Mouse (Mus musculus) fibroblast of lung, adult 2 months (primary cell): ENCODE data around the gene Cplx3.

Experiments used
- DNase-seq: peaks from one replicate; pipeline ENCODE4 v3.0.0-alpha.2; 2011; ENCODE audit warnings: low read depth

The Cplx3 gene

DNA sequence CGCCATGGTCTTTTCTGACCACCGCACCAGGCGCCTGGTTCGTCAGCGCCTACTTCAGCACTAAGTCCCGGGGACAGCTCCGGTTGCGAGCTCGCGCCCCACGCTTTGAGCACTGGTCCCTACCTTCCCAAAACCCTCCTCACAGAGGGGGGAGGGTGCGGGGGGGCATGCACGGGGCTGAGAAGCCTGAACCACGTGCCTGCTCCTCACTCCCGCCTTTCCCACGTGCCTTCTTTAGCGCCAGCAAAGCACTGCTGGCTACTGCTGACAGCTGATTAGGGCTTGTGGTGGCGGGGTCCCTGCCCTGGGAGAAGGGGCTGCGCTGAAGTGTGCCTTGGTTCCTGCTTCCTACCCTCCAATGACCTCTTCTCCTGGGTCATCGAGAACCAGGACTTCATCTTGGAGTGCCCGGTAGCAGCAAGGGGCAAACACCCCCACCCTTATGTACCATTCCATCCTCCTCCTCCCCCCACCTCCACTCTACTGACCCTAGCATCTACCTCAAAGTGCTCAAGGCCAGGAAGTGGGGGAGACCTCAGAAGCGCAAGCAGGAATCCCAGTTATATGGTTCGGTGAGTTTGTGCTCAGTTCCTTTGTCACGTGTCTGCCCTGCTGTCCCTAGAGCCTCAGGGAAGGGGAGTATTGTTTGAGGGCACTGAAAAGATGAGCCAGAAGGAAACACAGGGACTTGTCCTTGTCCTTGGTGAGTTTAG lies at the start of gene Cplx3:
Gene Cplx3, minus strand, starts transcription at position 143 of the 713 bp plus-strand sequence.
- no peak for DNase-seq

- DNase-seq: peak; percentile 82
Observed at GRCm38 (mm10) chr9:57655749-57656148, 49.7 kb upstream of the Cplx3 start.

- no peak for DNase-seq
Observed at GRCm38 (mm10) chr9:57654966-57655365, 48.9 kb upstream of the Cplx3 start.

DNA sequence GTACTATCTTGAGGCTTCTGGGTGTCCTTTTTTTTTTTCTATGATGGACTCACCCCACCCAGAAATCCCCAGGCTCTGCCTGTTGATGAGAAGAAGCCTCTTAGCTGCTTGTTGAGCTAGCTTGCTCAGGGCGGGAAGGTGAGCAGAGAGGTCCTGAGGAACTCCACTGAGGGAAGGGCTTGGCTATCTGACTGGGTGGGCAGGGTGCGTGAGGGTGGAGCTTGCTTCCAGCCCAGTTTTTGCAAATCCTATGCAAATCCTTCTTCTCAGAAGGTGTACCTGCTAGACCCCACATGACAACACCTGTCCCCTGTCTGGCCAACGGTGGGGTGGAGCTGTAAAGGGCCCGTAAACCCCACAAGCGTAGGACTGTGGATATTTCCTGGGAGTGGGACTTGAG lies 47.2 kb upstream of the Cplx3 start, which contains the start of gene Csk:
Gene Csk, minus strand, starts transcription at position 349 of the 400 bp plus-strand sequence.
- no peak for DNase-seq

- no peak for DNase-seq
Observed at GRCm38 (mm10) chr9:57652855-57653254, 46.8 kb upstream of the Cplx3 start.

- no peak for DNase-seq
Observed at GRCm38 (mm10) chr9:57652351-57652750, 46.3 kb upstream of the Cplx3 start.

DNA sequence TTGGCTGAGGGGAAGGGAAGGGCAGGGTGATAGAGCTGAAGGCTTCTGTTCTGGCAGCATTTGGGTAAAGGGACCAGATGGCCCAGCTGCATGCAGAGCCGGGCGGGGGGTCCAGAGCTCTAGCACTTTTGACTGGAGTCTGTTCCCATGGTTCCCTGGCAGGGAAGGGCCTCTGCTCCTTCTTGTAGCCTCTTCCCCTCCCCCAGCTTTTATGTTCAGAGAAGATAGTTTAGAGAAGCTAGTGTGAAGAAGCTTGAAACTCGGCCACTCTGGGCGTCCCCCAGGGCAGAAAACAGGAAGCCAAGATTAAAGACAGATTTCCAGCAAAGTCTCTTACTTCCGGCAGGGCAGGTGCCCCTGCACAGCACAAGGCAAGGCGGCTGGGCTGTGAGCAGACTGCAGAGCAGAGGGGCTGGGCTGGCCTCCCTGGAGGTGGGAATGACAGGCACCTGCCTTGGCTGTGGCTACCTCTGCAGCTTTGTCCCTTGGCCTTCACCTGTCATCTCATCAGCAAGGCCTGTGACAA lies 44.8 kb upstream of the Cplx3 start:
- DNase-seq: no peak

DNA sequence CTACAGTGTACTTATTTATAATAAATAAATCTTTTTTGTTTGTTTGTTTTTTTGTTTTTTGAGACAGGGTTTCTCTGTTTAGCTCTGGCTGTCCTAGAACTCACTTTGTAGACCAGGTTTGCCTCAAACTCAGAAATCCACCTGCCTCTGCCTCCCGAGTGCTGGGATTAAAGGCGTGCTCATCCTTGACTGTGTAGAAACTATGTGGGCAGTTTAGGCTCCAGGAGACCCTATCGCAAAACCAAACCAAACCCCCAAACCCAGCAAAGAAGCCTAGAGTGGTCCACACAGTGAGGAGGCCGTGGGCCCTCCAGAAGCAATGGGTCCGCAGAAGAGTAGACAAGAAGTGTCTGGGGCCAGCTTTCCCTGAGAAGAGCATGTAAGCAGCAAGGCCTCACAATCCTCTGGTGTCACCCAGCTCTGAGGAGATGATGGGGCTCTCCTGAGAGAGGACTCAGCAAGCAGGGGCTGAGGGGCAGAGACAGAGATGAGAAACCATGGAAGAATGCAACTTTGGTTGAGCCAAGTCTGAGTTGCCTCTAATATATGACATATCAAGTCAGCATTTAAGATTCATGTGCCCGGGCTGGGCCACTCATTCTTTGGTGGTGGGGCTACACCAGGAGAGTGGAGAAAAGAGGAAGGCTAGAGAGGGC lies 44.2 kb upstream of the Cplx3 start:
- no peak for DNase-seq

DNA sequence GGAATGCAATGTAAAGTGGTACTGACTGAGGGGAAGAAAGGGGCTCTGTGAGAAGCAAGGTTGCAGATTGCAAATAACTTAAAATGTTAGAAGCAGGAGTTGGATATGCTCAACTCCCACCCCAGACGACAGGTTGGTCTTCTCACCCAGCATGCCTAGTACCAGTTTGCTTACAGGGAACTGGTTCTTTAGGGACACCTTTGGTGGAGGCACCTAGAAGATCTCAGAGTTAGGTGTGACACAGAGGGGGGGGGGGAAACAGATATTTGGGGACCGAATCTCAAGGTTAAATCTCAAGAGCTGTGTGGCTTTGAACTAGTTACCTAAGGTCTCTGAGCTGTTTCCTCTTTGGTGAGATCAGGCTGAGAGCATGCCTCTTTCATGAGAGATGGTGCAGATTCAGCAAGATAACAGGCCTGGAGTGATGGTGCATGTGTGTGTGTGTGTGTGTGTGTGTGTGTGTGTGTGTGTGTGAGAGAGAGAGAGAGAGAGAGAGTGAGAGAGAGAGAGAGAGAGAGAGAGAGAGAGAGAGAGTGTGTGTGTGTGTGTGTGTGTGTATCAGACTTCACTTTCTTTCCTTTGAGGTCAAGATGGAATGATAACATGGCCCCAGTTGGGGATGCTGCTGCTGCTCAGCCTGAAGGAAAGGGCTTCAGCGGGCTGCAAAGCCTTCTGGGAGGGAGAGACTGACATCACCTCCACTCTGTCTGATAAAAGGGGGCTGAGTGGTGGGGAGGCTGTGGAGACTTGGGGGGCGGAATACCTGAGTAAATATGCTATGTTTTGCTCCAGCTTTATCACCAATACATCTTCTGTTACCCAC lies 41.4 kb upstream of the Cplx3 start:
- no peak for DNase-seq

DNA sequence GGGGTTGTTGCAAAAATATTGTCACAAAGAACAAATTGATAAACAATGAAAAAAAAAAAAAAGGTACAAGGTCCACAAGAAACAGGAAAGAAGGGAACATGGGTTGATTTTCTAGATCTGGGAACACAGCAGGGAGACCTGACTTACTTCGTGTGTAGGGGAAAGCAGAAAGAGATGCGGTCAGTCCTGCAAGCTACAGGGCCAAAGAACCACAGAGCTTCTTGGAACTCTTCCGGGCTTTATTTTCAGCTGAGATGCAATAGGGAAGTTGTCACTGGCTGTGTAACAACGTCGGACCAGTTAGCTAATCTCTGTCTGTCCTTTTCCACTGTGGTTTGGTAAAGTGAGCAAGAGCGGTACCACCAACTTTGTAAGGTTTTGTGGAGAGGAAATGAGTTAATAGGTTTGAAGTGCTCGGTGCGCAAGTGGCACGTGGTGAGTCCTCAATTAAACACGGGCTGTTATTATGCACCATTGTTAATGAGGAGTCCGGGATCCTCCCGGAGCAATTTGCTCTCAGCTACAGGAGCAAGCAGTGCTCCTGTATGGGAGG lies 40.5 kb upstream of the Cplx3 start:
- no peak for DNase-seq

GRCm38 (mm10) chr9:57644944-57645893 lies 39.1 kb upstream of the Cplx3 start:
- DNase-seq: peak; percentile 74

- no peak for DNase-seq
Observed at GRCm38 (mm10) chr9:57644442-57644943, 38.4 kb upstream of the Cplx3 start.

- no peak for DNase-seq
Observed at GRCm38 (mm10) chr9:57643856-57644180, 37.7 kb upstream of the Cplx3 start.

DNA sequence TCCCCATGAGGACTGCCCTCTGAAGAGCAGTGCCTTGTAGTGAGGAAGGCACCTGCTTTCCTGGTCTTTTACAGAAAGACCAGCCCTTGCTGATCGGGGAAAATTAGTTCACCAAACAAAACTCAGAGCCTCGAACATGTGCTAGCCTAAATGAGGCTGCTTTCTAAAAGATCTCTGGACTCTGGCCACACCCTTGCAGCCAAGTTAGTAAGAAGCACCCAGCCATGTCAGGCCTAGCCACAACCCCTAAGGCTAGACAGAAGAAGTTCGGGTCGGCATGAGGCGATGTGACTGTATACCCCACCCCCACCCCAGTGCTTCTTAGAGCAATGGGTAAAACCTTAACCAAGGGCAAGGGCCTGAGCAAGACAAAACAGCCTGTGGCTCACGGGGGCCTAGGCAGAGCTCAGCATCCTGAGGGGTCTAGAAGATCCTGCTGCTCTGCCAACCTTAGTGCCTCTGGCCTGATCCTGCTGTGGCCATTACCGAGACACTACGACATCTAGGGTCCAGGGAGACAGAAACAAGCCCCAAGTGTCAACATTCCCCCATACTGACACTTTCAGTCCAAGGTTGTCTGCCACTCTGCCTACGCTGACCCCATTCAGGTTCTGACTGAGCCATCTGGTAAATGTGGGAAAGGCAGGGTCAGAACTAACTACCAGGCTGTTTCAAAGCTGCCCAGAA lies 37.2 kb upstream of the Cplx3 start:
- no peak for DNase-seq

- no peak for DNase-seq
Observed at GRCm38 (mm10) chr9:57641775-57642550, 35.9 kb upstream of the Cplx3 start.

- DNase-seq: no peak
Observed at GRCm38 (mm10) chr9:57641022-57641421, 34.9 kb upstream of the Cplx3 start.

GRCm38 (mm10) chr9:57640384-57640783 lies 34.3 kb upstream of the Cplx3 start:
- DNase-seq: peak; percentile 54

DNA sequence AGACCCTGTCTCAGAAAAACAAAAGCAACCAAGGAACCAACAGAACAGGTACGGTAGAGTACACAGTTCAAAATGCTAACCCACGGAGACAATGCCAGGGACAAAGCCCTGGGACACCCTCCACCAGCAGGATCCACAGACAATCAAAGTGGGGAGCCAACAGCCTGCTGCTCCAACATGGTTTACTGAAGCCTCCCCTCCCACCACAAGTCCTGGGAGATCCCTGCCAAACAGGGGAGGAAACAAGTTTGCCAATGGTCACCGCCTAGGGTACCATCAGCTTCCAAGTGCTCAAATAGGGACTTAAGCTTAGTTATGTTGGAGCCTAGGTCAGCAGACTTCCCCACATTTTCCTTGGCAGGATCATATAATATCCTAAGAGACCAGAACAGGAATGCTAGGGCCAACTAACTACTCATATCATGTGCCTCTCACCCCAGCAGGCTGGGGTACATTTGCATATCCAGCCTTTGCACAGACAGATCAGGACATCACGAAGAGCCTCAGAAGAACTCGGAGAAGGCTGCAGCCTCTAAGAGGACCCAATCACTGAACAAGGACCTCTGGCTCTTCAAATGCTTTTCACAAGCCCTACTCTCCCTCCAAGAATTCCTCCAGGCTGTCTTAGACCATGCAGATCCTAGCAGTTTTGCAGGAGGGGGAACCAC lies 33.7 kb upstream of the Cplx3 start:
- no peak for DNase-seq
